Mouse (Mus musculus) lung, adult 2 months (tissue): Measurements from ENCODE around the gene 9530003J23Rik. TPM values are rescaled to one million over a fixed set of nuclear protein-coding genes. Genes with fewer than 3 reads are reported as not detected.
"Not testable (repeated sequence)": the region's sequence is repeated elsewhere in the genome, so short reads cannot be mapped to it uniquely, and the experiment has no call there.

Experiments used
- DNase-seq: peaks from one replicate; pipeline ENCODE4 v3.0.0; 2022
- H3K4me1 ChIP-seq: fragments of 200-500 bp; 2 replicates; pipeline ENCODE4 v1.6.1; 2011; ENCODE audit warnings: low read length; ENCODE audit not compliant: control insufficient read depth, insufficient read depth
- H3K4me3 ChIP-seq: fragments of 200-500 bp; replicated peaks from 2 replicates; pipeline ENCODE3; 2011; ENCODE audit warnings: low read depth, mild to moderate bottlenecking, control low read depth, low read length; ENCODE audit errors: extremely low read depth
- CTCF ChIP-seq: fragments of 200-500 bp; IDR thresholded peaks from 2 replicates; pipeline ENCODE4 v1.5.1; 2011; ENCODE audit warnings: mild to moderate bottlenecking, low read length, control low read depth; ENCODE audit not compliant: insufficient read depth
- POLR2A ChIP-seq: fragments of 200-500 bp; IDR thresholded peaks from 2 replicates; pipeline ENCODE4 v1.6.1; 2011; ENCODE audit warnings: low read depth, mild to moderate bottlenecking, control low read depth, low read length, borderline replicate concordance; ENCODE audit errors: extremely low read depth
- WGBS: fragments of 180-500 bp; shearing (Covaris S2); methylation state at CpG from one replicate; pipeline ENCODE4 v1.1.7; 2018; 5-methylcytosine and 5-hydroxymethylcytosine counted together
- polyA plus RNA-seq: library from polyadenylated mRNA; depleted of rRNA; stranded (reverse); fragments of >200 nt; gene quantifications from 2 replicates; pipeline ENCODE4 v1.2.3, GENCODE M21; 2012

Gene 9530003J23Rik
- polyA plus RNA-seq, 1 experiment = 0.27 TPM

GRCm38 (mm10) chr10:117211023-117211422, 27.5 kb downstream of the 9530003J23Rik start:
- TF ChIP-seq CTCF (no peak), POLR2A (no peak)
- Histone ChIP-seq H3K4me3 (no peak overlapping the region), H3K4me1 (no peaks in the 10 kb centered on the region)
- 62% methylated on average over 6 of the region's 6 CpGs for WGBS
- no peak for DNase-seq

GRCm38 (mm10) chr10:117209469-117209938, 29.0 kb downstream of the 9530003J23Rik start:
- DNase-seq = no peak

GRCm38 (mm10) chr10:117208787-117209186, 29.7 kb downstream of the 9530003J23Rik start:
- not testable (repeated sequence) for DNase-seq, H3K4me3 ChIP-seq, H3K4me1 ChIP-seq
- WGBS = 86% methylated on average over 6 of the region's 6 CpGs

More at GRCm38 (mm10) chr10:117209469-117209938, 29.0 kb downstream of the 9530003J23Rik start:
- H3K4me3 ChIP-seq = peak overlapping the region; percentile 46
- 7% methylated on average over 11 of the region's 11 CpGs for WGBS
- no peak for TF ChIP-seq POLR2A
- TF ChIP-seq CTCF = peak; percentile 38
- H3K4me1 ChIP-seq = no peaks in the 10 kb centered on the region

- Histone ChIP-seq H3K4me1 (peaks cover 3% of the 10 kb centered on the region; the same call in 1 of the 2 replicates), H3K4me3 (no peak overlapping the region)
- TF ChIP-seq CTCF = no peak
- no peak for TF ChIP-seq POLR2A
- WGBS = 85% methylated on average over 15 of the region's 15 CpGs
- no peak for DNase-seq
These were observed 30.3 kb downstream of the 9530003J23Rik start for GRCm38 (mm10) chr10:117208221-117208620.

- WGBS = 94% methylated on average over 3 of the region's 3 CpGs
- no peak for DNase-seq
- no peak for TF ChIP-seq CTCF
- TF ChIP-seq POLR2A = no peak
- Histone ChIP-seq H3K4me1 (peaks cover 3% of the 10 kb centered on the region; the same call in 1 of the 2 replicates), H3K4me3 (no peak overlapping the region)
These were observed 32.4 kb downstream of the 9530003J23Rik start for GRCm38 (mm10) chr10:117206070-117206469.

GRCm38 (mm10) chr10:117203558-117203981, 34.9 kb downstream of the 9530003J23Rik start:
- TF ChIP-seq POLR2A (no peak), CTCF (no peak)
- no peak for DNase-seq
- 58% methylated on average over 2 of the region's 2 CpGs for WGBS
- Histone ChIP-seq H3K4me1 (peaks cover 3% of the 10 kb centered on the region; the same call in 1 of the 2 replicates), H3K4me3 (no peak overlapping the region)

GRCm38 (mm10) chr10:117202981-117203557, 35.4 kb downstream of the 9530003J23Rik start:
- WGBS = 42% methylated on average over 17 of the region's 17 CpGs
- Histone ChIP-seq H3K4me3 (no peak overlapping the region), H3K4me1 (peaks cover 3% of the 10 kb centered on the region; the same call in 1 of the 2 replicates)
- DNase-seq = no peak
- TF ChIP-seq POLR2A (no peak), CTCF (no peak)

- no peak for TF ChIP-seq POLR2A
- TF ChIP-seq CTCF = no peak
- 75% methylated on average over 3 of the region's 3 CpGs for WGBS
- peaks cover 3% of the 10 kb centered on the region; the same call in 1 of the 2 replicates for H3K4me1 ChIP-seq
- H3K4me3 ChIP-seq = no peak overlapping the region
- no peak for DNase-seq
These were observed 38.8 kb downstream of the 9530003J23Rik start for GRCm38 (mm10) chr10:117199701-117200100.

GRCm38 (mm10) chr10:117196696-117197095, 41.8 kb downstream of the 9530003J23Rik start:
- WGBS = 85% methylated on average over 3 of the region's 3 CpGs
- no peak for DNase-seq

GRCm38 (mm10) chr10:117195748-117196147, 42.8 kb downstream of the 9530003J23Rik start:
- 96% methylated on average over 4 of the region's 4 CpGs for WGBS
- TF ChIP-seq CTCF (no peak), POLR2A (no peak)
- Histone ChIP-seq H3K4me3 (no peak overlapping the region), H3K4me1 (no peaks in the 10 kb centered on the region)
- no peak for DNase-seq

More at GRCm38 (mm10) chr10:117196696-117197095, 41.8 kb downstream of the 9530003J23Rik start:
- TF ChIP-seq CTCF (no peak), POLR2A (no peak)
- H3K4me1 ChIP-seq = no peaks in the 10 kb centered on the region
- H3K4me3 ChIP-seq = no peak overlapping the region
